Mouse (Mus musculus): Measurements from ENCODE around the gene Crygb. TPM values are rescaled to one million over a fixed set of nuclear protein-coding genes. Genes with fewer than 3 reads are reported as not detected.

The Crygb gene
- polyA plus RNA-seq, 1 experiment from 2014 or later = not detected

GRCm38 (mm10) chr1:65035513-65035912 is 46.6 kb downstream of the Crygb start:
- H3K27ac ChIP-seq = no peak overlapping the region
- H3K4me3 ChIP-seq (replicated peaks) = no peak overlapping the region
- H3K9ac ChIP-seq (replicated peaks) = no peak overlapping the region
- WGBS = 17% methylated on average over 3 of the region's 3 CpGs
- H3K36me3 ChIP-seq = no peaks in the 10 kb centered on the region
- ATAC-seq (ENCODE audit: insufficient number of reproducible peaks, insufficient read depth, low FRiP score, low TSS enrichment, low read depth) = peak; percentile 66; the same call in 1 of the 2 replicates
- H3K4me2 ChIP-seq = no peak overlapping the region
- peaks cover 12% of the 10 kb centered on the region; the same call in 1 of the 2 replicates for H3K4me1 ChIP-seq (replicated peaks)
- H3K9me3 ChIP-seq = no peaks in the 10 kb centered on the region; the same call in 1 of the 2 replicates
- H3K27me3 ChIP-seq = no peaks in the 10 kb centered on the region

- Histone ChIP-seq H3K27me3 (no peaks in the 10 kb centered on the region), H3K9ac (replicated peaks) (no peak within 1 kb of the TSS), H3K36me3 (no peaks in the 10 kb centered on the region), H3K4me2 (no peak within 1 kb of the TSS), H3K4me3 (replicated peaks) (no peak within 1 kb of the TSS), H3K27ac (no peak within 1 kb of the TSS), H3K4me1 (replicated peaks) (peaks cover 11% of the 10 kb centered on the region; the same call in 1 of the 2 replicates), H3K9me3 (no peaks in the 10 kb centered on the region; the same call in 1 of the 2 replicates)
- no peak for ATAC-seq (ENCODE audit: insufficient number of reproducible peaks, insufficient read depth, low FRiP score, low TSS enrichment, low read depth)
Measured at GRCm38 (mm10) chr1:65032641-65033040, 49.4 kb downstream of the Crygb start, which contains the start of gene Akr1cl. Akr1cl (minus strand) TSS chr1:65032759.

Other genes starting within 250 kb of the Crygb start
- 11.1 and 13.8 TPM in 2 replicates for gene Plekhm3, start 125.5 kb downstream of the Crygb start, polyA plus RNA-seq (2016; fragmentation: Nextera tagmentation; extraction: Ambion mirVana)
- 0.18 TPM in 1 of 2 replicates, not detected in the other for gene Akr1cl, start 49.5 kb downstream of the Crygb start, polyA plus RNA-seq (2016; fragmentation: Nextera tagmentation; extraction: Ambion mirVana)
- not detected in 2 replicates for gene Cryge, start 31.1 kb downstream of the Crygb start, polyA plus RNA-seq (2016; fragmentation: Nextera tagmentation; extraction: Ambion mirVana)
- not detected in 2 replicates for gene Crygd, start 18.8 kb downstream of the Crygb start, polyA plus RNA-seq (2016; fragmentation: Nextera tagmentation; extraction: Ambion mirVana)
- not detected in 2 replicates for gene Crygc, start 8.6 kb downstream of the Crygb start, polyA plus RNA-seq (2016; fragmentation: Nextera tagmentation; extraction: Ambion mirVana)
- not detected in 2 replicates for gene Cryga, start 21.1 kb upstream of the Crygb start, polyA plus RNA-seq (2016; fragmentation: Nextera tagmentation; extraction: Ambion mirVana)
- 0.46 TPM in 1 of 2 replicates, not detected in the other for gene Gm28845, start 37.3 kb upstream of the Crygb start, polyA plus RNA-seq (2016; fragmentation: Nextera tagmentation; extraction: Ambion mirVana)
- gene D630023F18Rik, start 40.9 kb upstream of the Crygb start, polyA plus RNA-seq (2016; fragmentation: Nextera tagmentation; extraction: Ambion mirVana) = 0.14 and 0.24 TPM in 2 replicates
- gene Idh1, start 104.2 kb upstream of the Crygb start, polyA plus RNA-seq (2016; fragmentation: Nextera tagmentation; extraction: Ambion mirVana) = 139 and 140 TPM in 2 replicates
- gene Pikfyve, start 104.4 kb upstream of the Crygb start, polyA plus RNA-seq (2016; fragmentation: Nextera tagmentation; extraction: Ambion mirVana) = 15.1 and 15.4 TPM in 2 replicates
- gene Pth2r, start 199.8 kb upstream of the Crygb start, polyA plus RNA-seq (2016; fragmentation: Nextera tagmentation; extraction: Ambion mirVana) = 0.09 TPM in 1 of 2 replicates, not detected in the other

Measured in limb, embryonic 12.5 days (tissue).